Mouse (Mus musculus): ENCODE data around the gene Usp15. TPM values are rescaled to one million over a fixed set of nuclear protein-coding genes. Genes with fewer than 3 reads are reported as not detected.

Gene Usp15
- polyA plus RNA-seq, 1 experiment: 110 TPM

GRCm38 (mm10) chr10:123160508-123160907, 36.3 kb downstream of the Usp15 start:
- H3K4me1 ChIP-seq (ENCODE audit: control insufficient read depth, insufficient read depth, low read length): no peaks in the 10 kb centered on the region; the same call in 1 of the 2 replicates
- H3K4me3 ChIP-seq (replicated peaks; ENCODE audit: control insufficient read depth, low read depth, low read length): no peak overlapping the region
- no peak for TF ChIP-seq CTCF (IDR thresholded peaks at IDR 0.05; ENCODE audit: control insufficient read depth, insufficient read depth, low read length)
- H3K27ac ChIP-seq (ENCODE audit: control insufficient read depth, insufficient read depth, low read depth, low read length, poor library complexity): no peak overlapping the region
- 73% methylated on average over 6 of the region's 6 CpGs for WGBS

GRCm38 (mm10) chr10:123159316-123159715, 37.5 kb downstream of the Usp15 start:
- 76% methylated on average over 7 of the region's 7 CpGs for WGBS
- Histone ChIP-seq H3K27ac (ENCODE audit: control insufficient read depth, insufficient read depth, low read depth, low read length, poor library complexity) (no peak overlapping the region), H3K4me3 (replicated peaks; ENCODE audit: control insufficient read depth, low read depth, low read length) (no peak overlapping the region), H3K4me1 (ENCODE audit: control insufficient read depth, insufficient read depth, low read length) (no peaks in the 10 kb centered on the region; the same call in 1 of the 2 replicates)
- TF ChIP-seq POLR2A (IDR thresholded peaks at IDR 0.05; ENCODE audit: borderline replicate concordance, control insufficient read depth, low read depth, low read length) (no peak), CTCF (IDR thresholded peaks at IDR 0.05; ENCODE audit: control insufficient read depth, insufficient read depth, low read length) (no peak)

DNA sequence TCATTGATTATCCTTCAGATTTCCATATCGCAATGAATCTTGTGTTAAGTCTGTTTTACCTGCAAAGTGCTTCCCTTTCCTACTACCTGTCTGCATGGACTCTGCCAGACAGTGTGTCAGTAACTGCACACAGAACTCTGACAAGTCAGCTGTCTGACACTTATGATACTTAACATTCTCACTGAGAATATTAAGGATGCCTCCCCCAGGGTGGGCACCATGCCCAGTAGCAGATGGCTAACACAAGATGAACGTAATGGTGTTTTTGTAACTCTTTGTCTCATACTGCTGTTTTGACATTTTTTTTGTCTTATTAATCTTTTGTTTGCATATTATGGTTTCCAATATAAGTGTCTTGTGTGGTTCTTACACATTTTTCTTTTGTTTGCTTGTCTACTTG, 40.4 kb downstream of the Usp15 start:
- WGBS: 92% methylated on average over 2 of the region's 2 CpGs
- Histone ChIP-seq H3K4me3 (replicated peaks; ENCODE audit: control insufficient read depth, low read depth, low read length) (no peak overlapping the region), H3K27ac (ENCODE audit: control insufficient read depth, insufficient read depth, low read depth, low read length, poor library complexity) (no peak overlapping the region), H3K4me1 (ENCODE audit: control insufficient read depth, insufficient read depth, low read length) (no peaks in the 10 kb centered on the region; the same call in 1 of the 2 replicates)
- TF ChIP-seq CTCF (IDR thresholded peaks at IDR 0.05; ENCODE audit: control insufficient read depth, insufficient read depth, low read length) (no peak), POLR2A (IDR thresholded peaks at IDR 0.05; ENCODE audit: borderline replicate concordance, control insufficient read depth, low read depth, low read length) (no peak)

DNA sequence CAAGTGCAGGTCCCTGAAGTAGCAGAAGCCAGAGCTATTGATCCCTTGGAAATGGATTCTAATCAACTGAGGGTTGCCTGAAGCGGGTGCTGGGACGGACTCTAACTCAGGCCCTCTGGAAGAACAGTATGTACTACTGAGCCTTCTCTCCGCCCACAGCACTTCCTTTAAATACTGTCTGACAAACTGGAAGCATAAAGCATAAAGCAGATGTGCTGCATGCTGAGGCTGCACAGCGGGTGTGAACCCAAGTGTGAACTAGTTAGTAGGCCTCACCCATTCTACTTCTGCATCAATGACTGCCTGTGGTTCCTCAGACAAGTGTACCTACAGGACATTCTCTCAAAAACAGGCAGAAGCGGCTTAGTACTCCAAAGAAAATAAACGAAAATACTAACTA, 41.0 kb downstream of the Usp15 start:
- WGBS: 84% methylated on average over 6 of the region's 6 CpGs
- Histone ChIP-seq H3K4me3 (replicated peaks; ENCODE audit: control insufficient read depth, low read depth, low read length) (no peak overlapping the region), H3K27ac (ENCODE audit: control insufficient read depth, insufficient read depth, low read depth, low read length, poor library complexity) (no peak overlapping the region), H3K4me1 (ENCODE audit: control insufficient read depth, insufficient read depth, low read length) (no peaks in the 10 kb centered on the region; the same call in 1 of the 2 replicates)
- TF ChIP-seq CTCF (IDR thresholded peaks at IDR 0.05; ENCODE audit: control insufficient read depth, insufficient read depth, low read length): no peak
- no peak for TF ChIP-seq POLR2A (IDR thresholded peaks at IDR 0.05; ENCODE audit: borderline replicate concordance, control insufficient read depth, low read depth, low read length)

DNA sequence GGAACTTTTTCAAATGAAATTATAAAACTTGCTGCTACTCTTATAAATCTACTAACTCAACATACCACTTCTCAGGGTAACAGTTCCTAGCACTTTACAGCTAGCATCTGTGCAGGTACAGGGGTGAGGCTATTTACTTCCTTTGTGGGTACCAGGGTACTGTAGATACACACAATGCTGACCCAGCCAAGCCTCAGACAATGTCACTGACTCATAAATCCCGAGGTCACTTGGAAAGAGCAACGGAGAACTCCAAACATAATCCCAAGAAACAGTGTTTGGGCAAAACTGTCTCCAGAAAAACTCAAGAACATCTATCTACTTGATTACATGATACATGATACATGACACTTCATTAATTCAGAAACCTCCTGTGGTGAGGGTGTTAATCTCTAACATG, 43.5 kb downstream of the Usp15 start:
- H3K27ac ChIP-seq (ENCODE audit: control insufficient read depth, insufficient read depth, low read depth, low read length, poor library complexity): no peak overlapping the region
- no peak for TF ChIP-seq CTCF (IDR thresholded peaks at IDR 0.05; ENCODE audit: control insufficient read depth, insufficient read depth, low read length)
- TF ChIP-seq POLR2A (IDR thresholded peaks at IDR 0.05; ENCODE audit: borderline replicate concordance, control insufficient read depth, low read depth, low read length): no peak
- WGBS: 58% methylated on average over 2 of the region's 2 CpGs
- H3K4me3 ChIP-seq (replicated peaks; ENCODE audit: control insufficient read depth, low read depth, low read length): no peak overlapping the region
- no peaks in the 10 kb centered on the region for H3K4me1 ChIP-seq (ENCODE audit: control insufficient read depth, insufficient read depth, low read length)

DNA sequence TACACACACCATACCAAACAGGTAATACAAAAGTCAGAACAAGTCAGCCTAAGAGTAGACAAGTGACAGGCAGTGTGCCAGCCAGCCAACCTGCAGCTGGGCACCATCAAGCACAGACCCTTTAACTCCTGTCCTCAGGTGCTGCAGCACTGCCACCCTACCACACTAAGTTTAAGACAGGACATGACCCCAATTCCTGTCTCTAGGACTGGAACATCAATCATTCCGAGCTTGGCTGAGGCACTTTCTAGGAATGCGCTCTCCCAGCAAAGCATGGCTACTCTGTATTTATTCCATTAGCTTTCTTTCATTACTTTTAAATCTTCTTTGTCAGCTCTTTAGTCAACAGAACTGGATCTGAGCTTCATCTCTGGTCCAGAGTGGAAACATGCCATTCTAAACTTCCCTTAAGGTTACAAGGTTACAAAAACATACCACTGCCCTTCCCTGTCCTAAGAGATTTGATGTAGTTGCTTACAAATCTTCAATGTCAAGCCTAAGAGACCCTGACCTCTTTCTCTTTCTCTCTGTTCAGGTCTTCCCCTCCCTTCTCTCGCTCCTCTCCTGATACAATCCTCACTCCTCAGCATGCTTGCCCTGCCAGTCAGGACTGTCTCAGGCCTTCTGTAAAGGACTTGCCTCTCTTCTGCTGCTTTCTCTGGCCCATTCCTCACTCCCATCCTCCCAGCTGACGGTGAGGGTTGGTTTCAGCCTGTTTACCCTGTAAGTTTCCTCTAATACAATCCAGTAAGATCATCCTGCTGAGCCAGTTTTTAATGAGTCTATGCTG, 48.6 kb downstream of the Usp15 start:
- WGBS: 94% methylated on average over 4 of the region's 4 CpGs
- TF ChIP-seq POLR2A (IDR thresholded peaks at IDR 0.05; ENCODE audit: borderline replicate concordance, control insufficient read depth, low read depth, low read length) (no peak), CTCF (IDR thresholded peaks at IDR 0.05; ENCODE audit: control insufficient read depth, insufficient read depth, low read length) (no peak)
- H3K4me3 ChIP-seq (replicated peaks; ENCODE audit: control insufficient read depth, low read depth, low read length): no peak overlapping the region
- H3K4me1 ChIP-seq (ENCODE audit: control insufficient read depth, insufficient read depth, low read length): peaks cover 2% of the 10 kb centered on the region; the same call in 1 of the 2 replicates
- no peak overlapping the region for H3K27ac ChIP-seq (ENCODE audit: control insufficient read depth, insufficient read depth, low read depth, low read length, poor library complexity)

GRCm38 (mm10) chr10:123147180-123147579, 49.6 kb downstream of the Usp15 start:
- WGBS: 69% methylated on average over 6 of the region's 6 CpGs
- no peak overlapping the region for H3K27ac ChIP-seq (ENCODE audit: control insufficient read depth, insufficient read depth, low read depth, low read length, poor library complexity)
- peaks cover 2% of the 10 kb centered on the region; the same call in 1 of the 2 replicates for H3K4me1 ChIP-seq (ENCODE audit: control insufficient read depth, insufficient read depth, low read length)
- TF ChIP-seq CTCF (IDR thresholded peaks at IDR 0.05; ENCODE audit: control insufficient read depth, insufficient read depth, low read length) (no peak), POLR2A (IDR thresholded peaks at IDR 0.05; ENCODE audit: borderline replicate concordance, control insufficient read depth, low read depth, low read length) (no peak)
- H3K4me3 ChIP-seq (replicated peaks; ENCODE audit: control insufficient read depth, low read depth, low read length): no peak overlapping the region

DNA sequence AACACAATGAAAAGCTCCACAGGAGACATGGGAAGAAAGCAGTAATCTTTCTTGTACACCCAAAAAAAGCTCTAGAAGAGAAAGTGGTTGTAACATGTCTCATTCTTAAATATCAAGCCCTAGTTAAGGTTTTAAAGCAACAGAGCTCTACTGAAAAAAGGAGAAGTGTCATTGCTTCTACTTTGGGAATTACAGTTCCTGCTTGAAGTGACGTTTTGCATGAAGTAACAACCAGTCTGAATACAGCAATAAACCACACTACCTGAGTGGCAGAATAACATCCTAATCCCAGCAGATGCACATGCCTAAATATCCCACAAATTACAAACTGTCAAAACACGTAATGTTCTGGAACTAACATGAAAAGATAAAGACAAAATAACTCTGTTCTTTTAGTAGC, 50.4 kb downstream of the Usp15 start:
- 54% methylated on average over 2 of the region's 2 CpGs for WGBS
- no peak for TF ChIP-seq POLR2A (IDR thresholded peaks at IDR 0.05; ENCODE audit: borderline replicate concordance, control insufficient read depth, low read depth, low read length)
- no peak for TF ChIP-seq CTCF (IDR thresholded peaks at IDR 0.05; ENCODE audit: control insufficient read depth, insufficient read depth, low read length)
- H3K4me3 ChIP-seq (replicated peaks; ENCODE audit: control insufficient read depth, low read depth, low read length): no peak overlapping the region
- peaks cover 2% of the 10 kb centered on the region; the same call in 1 of the 2 replicates for H3K4me1 ChIP-seq (ENCODE audit: control insufficient read depth, insufficient read depth, low read length)
- H3K27ac ChIP-seq (ENCODE audit: control insufficient read depth, insufficient read depth, low read depth, low read length, poor library complexity): no peak overlapping the region

Data from bone marrow, adult 2 months (tissue).